Mouse (Mus musculus) myocyte (in vitro differentiated cells): ENCODE data around the gene Ppp2r3a. TPM values are rescaled to one million over a fixed set of nuclear protein-coding genes. Genes with fewer than 3 reads are reported as not detected.

Experiments
- H3K27me3 ChIP-seq: one replicate; pipeline ENCODE4 v1.6.1; 2011; ENCODE audit not compliant: control insufficient read depth, insufficient read depth, insufficient read length
- H3K36me3 ChIP-seq: one replicate; pipeline ENCODE4 v1.6.1; 2011; ENCODE audit not compliant: control insufficient read depth, insufficient read depth
- H3K4me2 ChIP-seq: one replicate; pipeline ENCODE4 v1.6.1; 2011; ENCODE audit warnings: low read depth, control low read depth
- H3K4me3 ChIP-seq: one replicate; pipeline ENCODE4 v1.5.1; 2011; ENCODE audit warnings: mild to moderate bottlenecking, control low read depth, moderate library complexity
- H3K79me2 ChIP-seq: one replicate; pipeline ENCODE4 v1.6.1; 2011; ENCODE audit not compliant: control insufficient read depth, insufficient read depth
- H3ac ChIP-seq: one replicate; pipeline ENCODE4 v1.6.1; 2011; ENCODE audit not compliant: control insufficient read depth, insufficient read length
- CEBPB ChIP-seq: IDR thresholded peaks from 2 replicates; pipeline ENCODE4 v1.6.1; 2011; ENCODE audit warnings: mild to moderate bottlenecking, moderate library complexity; ENCODE audit not compliant: poor library complexity, insufficient read depth, severe bottlenecking
- E2F4 ChIP-seq: IDR thresholded peaks from one replicate; pipeline ENCODE4 v1.6.1; 2011; ENCODE audit warnings: mild to moderate bottlenecking, control low read depth, moderate library complexity; ENCODE audit not compliant: insufficient read depth
- MAX ChIP-seq: IDR thresholded peaks from one replicate; pipeline ENCODE4 v1.6.1; 2011; ENCODE audit warnings: low read depth, mild to moderate bottlenecking, control low read depth
- MYOD1 ChIP-seq, 3 experiments: IDR thresholded peaks; one replicate each; pipeline ENCODE4 v1.6.1; 2011; ENCODE audit warnings: control low read depth in 2 of 3, low read depth in 2 of 3, mild to moderate bottlenecking in 2 of 3, moderate library complexity in 1 of 3; ENCODE audit not compliant: insufficient read length in 2 of 3, control insufficient read depth in 1 of 3
- MYOG ChIP-seq, 3 experiments: IDR thresholded peaks; one replicate each; pipeline ENCODE4 v1.6.1; 2011; ENCODE audit warnings: control low read depth in 2 of 3, low read depth in 2 of 3, mild to moderate bottlenecking in 2 of 3; ENCODE audit not compliant: insufficient read length in 2 of 3, control insufficient read depth in 1 of 3, insufficient read depth in 1 of 3
- POLR2A ChIP-seq: IDR thresholded peaks from one replicate; pipeline ENCODE4 v1.6.1; 2011; ENCODE audit warnings: low read depth, mild to moderate bottlenecking, control low read depth, moderate library complexity; ENCODE audit not compliant: insufficient read length
- POLR2AphosphoS2 ChIP-seq: IDR thresholded peaks from one replicate; pipeline ENCODE4 v1.6.1; 2011; ENCODE audit warnings: low read depth, control low read depth; ENCODE audit not compliant: insufficient read length
- REST ChIP-seq: IDR thresholded peaks from one replicate; pipeline ENCODE4 v1.6.1; 2011; ENCODE audit warnings: mild to moderate bottlenecking, control low read depth, moderate library complexity; ENCODE audit not compliant: insufficient read depth, insufficient read length
- SRF ChIP-seq: IDR thresholded peaks from one replicate; pipeline ENCODE4 v1.6.1; 2011; ENCODE audit warnings: low read depth; ENCODE audit not compliant: control insufficient read depth, insufficient read length
- TCF12 ChIP-seq: IDR thresholded peaks from one replicate; pipeline ENCODE4 v1.6.1; 2011; ENCODE audit warnings: mild to moderate bottlenecking, control low read depth; ENCODE audit not compliant: poor library complexity, insufficient read depth, severe bottlenecking
- TCF3 ChIP-seq: IDR thresholded peaks from one replicate; pipeline ENCODE4 v1.6.1; 2011; ENCODE audit warnings: low read depth, control low read depth; ENCODE audit not compliant: insufficient read length
- USF1 ChIP-seq: IDR thresholded peaks from one replicate; pipeline ENCODE4 v1.6.1; 2011; ENCODE audit warnings: low read depth, mild to moderate bottlenecking, control low read depth, moderate library complexity
- polyA plus RNA-seq: library from polyadenylated mRNA; unstranded; fragments of >200 nt; fragmentation: generic; extraction: Trizol; gene quantifications from one replicate; pipeline ENCODE4 v1.2.1, GENCODE M21; 2012; ENCODE audit warnings: missing spikeins

Ppp2r3a gene
- polyA plus RNA-seq, 1 experiment, result 6.0 TPM

- TF ChIP-seq TCF3, result no peak
- TF ChIP-seq CEBPB, result no peak
- TF ChIP-seq E2F4, result no peak
- no peak for TF ChIP-seq MAX
- no peak for TF ChIP-seq POLR2AphosphoS2
- no peak for TF ChIP-seq TCF12
- no peak for TF ChIP-seq SRF
- TF ChIP-seq REST, result no peak
- TF ChIP-seq POLR2A, result no peak
- no peak for TF ChIP-seq MYOG (IDR thresholded peaks at IDR 0.05; ENCODE audit: control insufficient read depth in 1 of 3, insufficient read depth in 1 of 3, insufficient read length in 2 of 3, low read depth in 2 of 3)
- TF ChIP-seq MYOD1 (IDR thresholded peaks at IDR 0.05; ENCODE audit: control insufficient read depth in 1 of 3, insufficient read length in 2 of 3, low read depth in 2 of 3), result no peak
- TF ChIP-seq USF1, result no peak
- H3K4me2 ChIP-seq, result no peak overlapping the region
- H3ac ChIP-seq, result no peak overlapping the region
- peaks cover 20% of the 10 kb centered on the region for H3K36me3 ChIP-seq
- H3K27me3 ChIP-seq, result no peaks in the 10 kb centered on the region
- no peak overlapping the region for H3K4me3 ChIP-seq
- H3K79me2 ChIP-seq, result peaks cover 88% of the 10 kb centered on the region
Observed at GRCm38 (mm10) chr9:101100163-101100562, 151.4 kb downstream of the Ppp2r3a start.

- H3K27me3 ChIP-seq, result no peaks in the 10 kb centered on the region
- H3K4me3 ChIP-seq, result no peak overlapping the region
- no peak overlapping the region for H3K4me2 ChIP-seq
- H3K79me2 ChIP-seq, result peaks cover 94% of the 10 kb centered on the region
- no peak for TF ChIP-seq TCF3
- H3K36me3 ChIP-seq, result peaks cover 20% of the 10 kb centered on the region
- no peak overlapping the region for H3ac ChIP-seq
Observed at GRCm38 (mm10) chr9:101099445-101099844, 152.2 kb downstream of the Ppp2r3a start.

- Histone ChIP-seq H3ac (no peak overlapping the region), H3K36me3 (peaks cover 16% of the 10 kb centered on the region), H3K4me2 (no peak overlapping the region), H3K4me3 (no peak overlapping the region), H3K27me3 (no peaks in the 10 kb centered on the region), H3K79me2 (peaks cover 98% of the 10 kb centered on the region)
- peak; percentile 54 for TF ChIP-seq POLR2A
- TF ChIP-seq USF1, result no peak
- peak; percentile 57 for TF ChIP-seq POLR2AphosphoS2
Observed at GRCm38 (mm10) chr9:101097542-101097941, 154.1 kb downstream of the Ppp2r3a start.

- H3K36me3 ChIP-seq, result peaks cover 12% of the 10 kb centered on the region
- H3ac ChIP-seq, result no peak overlapping the region
- no peaks in the 10 kb centered on the region for H3K27me3 ChIP-seq
- no peak overlapping the region for H3K4me2 ChIP-seq
- H3K4me3 ChIP-seq, result no peak overlapping the region
- TF ChIP-seq TCF3 (no peak), MYOD1 (IDR thresholded peaks at IDR 0.05; ENCODE audit: control insufficient read depth in 1 of 3, insufficient read length in 2 of 3, low read depth in 2 of 3) (no peak), USF1 (no peak), E2F4 (no peak)
- H3K79me2 ChIP-seq, result peaks cover 96% of the 10 kb centered on the region
Observed at GRCm38 (mm10) chr9:101096461-101096860, 155.1 kb downstream of the Ppp2r3a start.

- peaks cover 85% of the 10 kb centered on the region for H3K79me2 ChIP-seq
- no peaks in the 10 kb centered on the region for H3K27me3 ChIP-seq
- no peak overlapping the region for H3K4me2 ChIP-seq
- H3ac ChIP-seq, result no peak overlapping the region
- H3K4me3 ChIP-seq, result no peak overlapping the region
- H3K36me3 ChIP-seq, result peaks cover 2% of the 10 kb centered on the region
- no peak for TF ChIP-seq TCF12
- TF ChIP-seq POLR2A, result no peak
- TF ChIP-seq MYOD1 (IDR thresholded peaks at IDR 0.05; ENCODE audit: control insufficient read depth in 1 of 3, insufficient read length in 2 of 3, low read depth in 2 of 3), result no peak
- TF ChIP-seq SRF, result no peak
- TF ChIP-seq USF1, result no peak
Observed at GRCm38 (mm10) chr9:101095425-101095824, 156.2 kb downstream of the Ppp2r3a start.

- Histone ChIP-seq H3K79me2 (peaks cover 66% of the 10 kb centered on the region), H3K27me3 (no peaks in the 10 kb centered on the region), H3ac (no peak overlapping the region), H3K4me3 (no peak overlapping the region), H3K36me3 (no peaks in the 10 kb centered on the region), H3K4me2 (no peak overlapping the region)
- TF ChIP-seq REST (no peak), CEBPB (no peak), TCF3 (no peak), SRF (no peak), USF1 (no peak), MAX (no peak), MYOD1 (IDR thresholded peaks at IDR 0.05; ENCODE audit: control insufficient read depth in 1 of 3, insufficient read length in 2 of 3, low read depth in 2 of 3) (no peak), E2F4 (no peak)
Observed at GRCm38 (mm10) chr9:101083728-101084127, 167.9 kb downstream of the Ppp2r3a start.
